Mouse (Mus musculus): ENCODE measurements around the gene Hbs1l.

The Hbs1l gene

GRCm38 (mm10) chr10:21295759-21296621 lies at the start of gene Hbs1l:
Hbs1l (plus strand) TSS chr10:21295979.
- DNase-seq (ENCODE audit: low spot score in 2 of 2), result peak; percentile 93 to 95

DNA sequence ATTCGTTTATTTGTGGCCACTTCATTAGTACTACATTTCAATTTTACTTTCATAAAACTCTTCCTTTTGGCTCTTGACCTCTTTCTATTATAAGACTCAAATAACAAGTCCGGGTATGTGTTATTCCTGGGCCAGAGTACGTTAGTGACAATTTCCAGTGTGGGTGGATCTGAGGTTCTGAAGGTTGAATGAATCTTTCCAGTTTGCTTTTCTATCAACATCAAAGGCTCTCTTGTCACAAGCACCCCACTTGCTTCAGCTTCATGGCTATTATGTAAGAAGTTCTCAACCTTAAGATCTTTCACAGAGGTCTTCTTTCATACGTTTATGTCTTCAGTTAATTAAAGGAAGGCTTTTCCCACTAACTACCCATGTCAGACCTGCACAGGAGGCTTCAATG lies 47.2 kb upstream of the Hbs1l start:
- DNase-seq (ENCODE audit: low spot score in 2 of 2), result no peak

- DNase-seq (ENCODE audit: low spot score in 2 of 2), result peak; percentile 64 to 68
Measured at GRCm38 (mm10) chr10:21251881-21252534, 43.8 kb upstream of the Hbs1l start.

DNA sequence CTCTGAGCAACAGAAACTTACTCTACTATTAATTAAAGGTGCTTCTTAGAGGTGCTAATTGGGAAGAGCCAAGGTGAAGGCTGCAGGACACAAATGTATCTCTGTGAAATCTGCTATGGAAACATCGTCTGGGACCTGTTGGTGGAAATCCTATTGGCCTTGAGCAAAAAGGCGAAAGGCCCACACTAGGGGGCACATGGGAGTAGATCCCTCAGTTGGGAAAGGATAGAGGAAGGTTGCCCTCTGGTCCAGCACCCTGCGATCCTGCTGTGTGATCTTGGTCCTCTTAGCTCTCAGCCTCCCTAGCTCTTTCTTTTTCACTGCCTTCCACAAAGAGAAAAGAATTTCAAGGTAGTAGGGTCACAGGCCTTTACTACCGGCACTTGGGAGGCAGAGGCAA lies 43.0 kb upstream of the Hbs1l start:
- no peak for DNase-seq (ENCODE audit: low spot score in 2 of 2)

DNA sequence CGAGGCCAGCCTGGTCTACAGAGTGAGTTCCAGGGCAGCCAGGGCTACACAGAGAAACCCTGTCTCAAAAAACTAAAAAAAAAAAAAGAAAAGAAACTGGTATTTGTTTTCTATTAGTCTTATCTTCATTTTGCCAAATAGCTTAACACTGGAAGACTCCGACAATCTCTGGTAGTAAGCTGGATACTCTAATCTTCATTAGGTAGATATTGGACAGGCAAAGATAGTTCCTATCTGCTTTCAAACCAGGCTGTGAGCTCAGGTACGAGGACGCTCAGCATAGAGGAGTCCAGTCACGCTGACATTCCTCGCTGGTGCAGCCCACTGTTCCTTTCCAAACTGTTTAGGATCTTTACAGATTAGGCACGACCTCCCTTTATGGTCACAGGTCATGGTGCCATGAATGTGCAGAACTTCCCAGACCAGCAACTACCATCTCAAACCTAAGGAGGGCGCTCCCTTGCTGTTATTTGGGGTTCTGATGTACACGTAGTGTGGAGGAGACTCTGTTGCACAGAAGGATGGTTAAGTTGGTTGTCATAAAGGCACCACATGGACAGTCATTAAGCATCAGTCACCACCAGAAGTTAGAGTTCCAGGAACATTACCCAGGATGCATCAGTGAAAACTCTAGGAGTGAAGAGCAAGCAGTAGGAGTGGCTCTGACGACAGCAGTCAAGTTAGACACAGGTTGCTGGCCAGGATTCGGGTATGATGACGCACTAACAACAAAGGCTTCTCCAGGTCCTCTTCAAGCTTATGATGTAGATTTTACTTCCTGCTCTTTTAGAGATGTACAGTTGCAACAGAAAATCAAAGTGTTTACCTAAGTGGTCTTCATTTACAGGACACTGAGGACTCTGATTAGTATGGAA lies 41.3 kb upstream of the Hbs1l start:
- DNase-seq (ENCODE audit: low spot score in 2 of 2), result no peak

- DNase-seq (ENCODE audit: low spot score in 2 of 2), result no peak
Measured at GRCm38 (mm10) chr10:21257244-21257643, 38.5 kb upstream of the Hbs1l start.

DNA sequence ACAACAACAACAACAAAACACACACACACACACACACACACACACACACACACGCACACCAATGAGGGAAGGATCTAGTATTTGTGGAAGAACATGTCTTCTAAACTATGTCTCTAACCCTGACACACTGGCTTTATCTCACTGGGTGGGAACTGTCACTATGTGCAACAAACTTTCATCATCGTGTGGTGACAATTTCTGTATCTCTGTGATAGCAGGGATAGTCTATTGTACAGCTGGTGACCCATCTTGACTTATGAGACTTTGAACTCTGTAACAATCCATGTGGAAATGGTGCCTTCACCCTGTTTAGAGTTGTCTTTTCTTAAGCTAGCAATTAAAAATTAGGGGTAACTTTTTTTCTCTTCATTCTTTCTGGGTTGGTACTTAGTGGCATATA lies 36.1 kb upstream of the Hbs1l start:
- no peak for DNase-seq (ENCODE audit: low spot score in 2 of 2)

- peak in 1 of 2 experiments; percentile 13 for DNase-seq (ENCODE audit: low spot score in 2 of 2)
Measured at GRCm38 (mm10) chr10:21265188-21265587, 30.6 kb upstream of the Hbs1l start.

GRCm38 (mm10) chr10:21267452-21267851 lies 28.3 kb upstream of the Hbs1l start:
- DNase-seq (ENCODE audit: low spot score in 2 of 2), result no peak

- DNase-seq (ENCODE audit: low spot score in 2 of 2), result peak; percentile 51 to 75
Measured at GRCm38 (mm10) chr10:21268786-21269410, 26.9 kb upstream of the Hbs1l start.

- DNase-seq (ENCODE audit: low spot score in 2 of 2), result no peak
Measured at GRCm38 (mm10) chr10:21269920-21270319, 25.9 kb upstream of the Hbs1l start.

DNA sequence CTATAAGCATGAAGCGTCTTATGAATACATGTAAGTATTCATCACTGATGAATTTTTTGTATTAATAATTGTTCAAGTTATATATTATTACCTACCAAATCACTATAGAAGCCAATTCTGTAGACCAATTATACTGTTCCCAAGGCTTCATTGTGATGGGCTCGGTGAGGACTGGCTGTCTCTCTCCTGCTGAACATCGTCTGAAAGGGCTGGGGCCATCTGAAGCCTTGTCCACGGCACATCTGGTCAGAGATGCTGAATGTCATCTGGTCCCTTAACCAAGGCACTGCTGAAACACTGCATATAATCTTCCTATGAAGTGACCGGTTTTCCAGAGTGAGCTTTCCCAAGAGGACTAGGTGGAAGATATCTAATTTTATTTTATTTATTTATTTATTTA lies 24.9 kb upstream of the Hbs1l start:
- DNase-seq (ENCODE audit: low spot score in 2 of 2), result no peak

DNA sequence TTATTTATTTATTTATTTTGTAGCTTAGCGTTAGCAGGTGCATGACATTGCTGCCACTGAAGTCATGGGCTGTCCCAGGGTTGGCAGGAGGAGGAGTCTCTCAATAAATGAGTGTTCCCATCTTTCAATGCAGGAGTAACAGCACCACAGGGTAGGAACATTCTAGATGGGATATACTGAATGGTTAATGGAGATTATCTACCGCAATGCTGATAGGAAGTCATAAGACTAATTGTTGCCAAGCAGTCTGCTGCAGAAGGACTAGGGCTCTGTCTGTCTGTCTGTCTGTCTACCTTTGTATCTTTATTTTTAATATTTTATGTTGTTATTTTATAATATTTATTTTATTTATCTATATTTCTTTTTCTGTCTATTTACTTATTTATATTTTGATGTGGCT lies 24.5 kb upstream of the Hbs1l start:
- DNase-seq (ENCODE audit: low spot score in 2 of 2), result no peak

GRCm38 (mm10) chr10:21271785-21272184 lies 24.0 kb upstream of the Hbs1l start:
- DNase-seq (ENCODE audit: low spot score in 2 of 2), result no peak

GRCm38 (mm10) chr10:21287243-21288127 lies 8.3 kb upstream of the Hbs1l start:
- no peak for DNase-seq (ENCODE audit: low spot score in 2 of 2)

DNA sequence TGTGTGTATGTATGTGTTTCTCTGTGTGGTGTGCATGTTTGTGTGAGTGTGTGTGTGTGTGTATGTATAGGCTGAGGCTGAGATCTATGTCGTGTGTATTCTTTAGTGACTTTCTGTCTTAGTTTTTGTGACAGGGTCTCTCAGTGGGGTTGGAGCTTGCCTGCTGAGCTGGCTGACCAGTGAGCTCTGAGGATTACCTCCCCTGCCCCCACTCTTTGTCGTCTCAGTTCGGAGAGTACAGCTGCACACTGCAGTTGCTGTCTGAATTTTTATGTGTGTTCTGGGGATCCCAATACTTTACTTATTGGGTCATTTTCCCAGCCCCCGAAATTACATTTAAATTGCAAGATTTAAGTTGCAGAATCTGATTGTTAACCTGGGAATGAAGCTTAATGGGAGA lies 4.6 kb upstream of the Hbs1l start:
- DNase-seq (ENCODE audit: low spot score in 2 of 2), result no peak

- no peak for DNase-seq (ENCODE audit: low spot score in 2 of 2)
Measured at GRCm38 (mm10) chr10:21294217-21294616, 1.6 kb upstream of the Hbs1l start.

GRCm38 (mm10) chr10:21295397-21295758 lies 401 bp upstream of the Hbs1l start:
- DNase-seq (ENCODE audit: low spot score in 2 of 2), result no peak

DNA sequence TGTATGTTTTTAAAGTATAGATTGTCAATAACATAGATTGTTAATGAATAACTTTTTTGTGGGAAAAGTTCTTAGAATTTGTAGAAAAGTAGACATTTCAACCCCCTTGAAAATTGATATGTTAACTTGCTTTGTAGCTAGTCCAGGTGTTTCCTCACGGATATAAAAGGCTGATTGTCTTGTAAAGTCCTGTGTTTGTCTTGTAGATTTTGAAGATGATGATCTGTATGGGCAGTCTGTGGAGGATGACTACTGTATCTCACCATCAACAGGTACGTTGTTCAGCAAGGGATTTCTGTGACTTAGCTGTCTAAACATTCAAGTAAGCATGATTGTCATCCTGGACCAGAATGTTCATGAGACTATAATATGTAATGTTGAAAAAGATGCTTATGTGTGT lies 3.2 kb downstream of the Hbs1l start:
- no peak for DNase-seq (ENCODE audit: low spot score in 2 of 2)

- no peak for DNase-seq (ENCODE audit: low spot score in 2 of 2)
Measured at GRCm38 (mm10) chr10:21301822-21302221, 6.0 kb downstream of the Hbs1l start.
